Mouse (Mus musculus): ENCODE data around the gene Rab31. TPM values are rescaled to one million over a fixed set of nuclear protein-coding genes. Genes with fewer than 3 reads are reported as not detected.

Gene Rab31
- polyA plus RNA-seq, 1 experiment from 2014 or later = 75.5 TPM

DNA sequence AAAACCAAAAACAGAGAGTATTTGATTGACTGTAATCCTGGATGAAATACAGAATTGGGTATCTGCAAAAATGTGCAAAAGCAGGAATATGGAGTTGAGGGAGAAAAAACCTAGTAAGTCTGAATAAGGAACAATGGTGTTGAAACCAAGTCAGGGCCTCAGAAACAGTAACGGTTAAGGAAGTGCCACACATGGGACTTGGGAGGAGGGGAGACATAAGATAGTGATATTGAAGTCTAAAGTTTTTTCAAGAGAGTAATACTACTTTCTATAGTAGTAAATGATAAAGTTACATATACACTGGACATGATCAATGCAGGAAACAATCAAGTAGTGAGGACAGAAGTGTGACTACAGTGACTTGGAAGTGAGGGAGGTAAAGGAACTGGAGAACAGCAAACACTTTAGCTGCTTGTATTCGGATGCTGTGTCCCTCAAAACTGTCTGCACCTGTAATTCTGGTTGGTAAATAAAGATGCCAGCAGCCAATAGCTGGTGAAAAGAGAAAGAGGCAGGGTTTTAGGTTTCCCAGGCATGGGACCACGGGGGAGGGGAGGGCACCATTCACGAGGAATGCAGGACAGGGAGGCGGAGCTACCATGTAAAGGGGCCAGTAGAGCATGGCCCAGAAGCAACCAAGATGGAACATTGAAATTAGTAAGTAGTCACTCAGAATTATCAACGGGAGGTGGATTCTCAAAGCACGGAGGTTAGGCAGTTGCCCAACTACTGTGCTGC, 164.8 kb downstream of the Rab31 start:
- no peak overlapping the region for H3K4me2 ChIP-seq (replicated peaks)
- peaks cover 56% of the 10 kb centered on the region for H3K4me1 ChIP-seq
- no peak overlapping the region for H3K27ac ChIP-seq (replicated peaks)
- WGBS = 38% methylated on average over 7 of the region's 7 CpGs
- no peaks in the 10 kb centered on the region for H3K36me3 ChIP-seq
- no peaks in the 10 kb centered on the region for H3K27me3 ChIP-seq
- H3K9me3 ChIP-seq = no peaks in the 10 kb centered on the region
- H3K4me3 ChIP-seq = no peak overlapping the region
- ATAC-seq (replicated peaks) = no peak
- H3K9ac ChIP-seq (replicated peaks) = no peak overlapping the region

- Histone ChIP-seq H3K27me3 (no peaks in the 10 kb centered on the region), H3K36me3 (no peaks in the 10 kb centered on the region), H3K4me1 (peaks cover 50% of the 10 kb centered on the region), H3K4me3 (no peak overlapping the region), H3K9ac (replicated peaks) (no peak overlapping the region), H3K4me2 (replicated peaks) (no peak overlapping the region), H3K9me3 (no peaks in the 10 kb centered on the region), H3K27ac (replicated peaks) (no peak overlapping the region)
- 78% methylated on average over 4 of the region's 4 CpGs for WGBS
- ATAC-seq (replicated peaks) = no peak
Measured at GRCm38 (mm10) chr17:65606014-65606413, 166.5 kb downstream of the Rab31 start.

DNA sequence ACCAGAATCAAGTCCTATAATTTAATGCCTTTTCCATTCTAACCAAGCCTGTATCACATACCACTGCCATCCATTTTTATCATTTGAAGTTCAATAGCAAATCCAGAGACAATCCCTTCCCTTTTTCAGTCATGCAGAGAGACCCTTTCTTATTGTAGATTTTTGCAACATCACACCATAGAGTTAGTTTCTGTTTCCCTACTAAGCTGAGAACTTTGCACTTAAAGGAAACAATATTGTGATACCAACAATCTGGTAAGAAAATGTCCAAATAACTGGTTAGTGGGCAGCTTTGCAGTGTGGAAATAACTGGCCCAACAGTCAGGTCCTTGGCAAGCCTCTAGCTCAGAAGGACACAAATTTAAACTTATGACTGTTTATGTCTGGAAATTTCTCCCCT, 167.7 kb downstream of the Rab31 start:
- peaks cover 52% of the 10 kb centered on the region for H3K4me1 ChIP-seq
- no peaks in the 10 kb centered on the region for H3K36me3 ChIP-seq
- H3K9me3 ChIP-seq = no peaks in the 10 kb centered on the region
- no peak overlapping the region for H3K9ac ChIP-seq (replicated peaks)
- no peak overlapping the region for H3K4me3 ChIP-seq
- ATAC-seq (replicated peaks) = no peak
- no peaks in the 10 kb centered on the region for H3K27me3 ChIP-seq
- no peak overlapping the region for H3K27ac ChIP-seq (replicated peaks)
- H3K4me2 ChIP-seq (replicated peaks) = no peak overlapping the region

GRCm38 (mm10) chr17:65604315-65604714, 168.2 kb downstream of the Rab31 start:
- no peaks in the 10 kb centered on the region for H3K36me3 ChIP-seq
- no peaks in the 10 kb centered on the region for H3K27me3 ChIP-seq
- H3K4me2 ChIP-seq (replicated peaks) = no peak overlapping the region
- H3K4me3 ChIP-seq = no peak overlapping the region
- H3K4me1 ChIP-seq = peaks cover 46% of the 10 kb centered on the region
- no peak overlapping the region for H3K27ac ChIP-seq (replicated peaks)
- H3K9ac ChIP-seq (replicated peaks) = no peak overlapping the region
- no peaks in the 10 kb centered on the region for H3K9me3 ChIP-seq
- no peak for ATAC-seq (replicated peaks)

Other genes starting within 250 kb of the Rab31 start
- gene Tmem232, start 232.0 kb downstream of the Rab31 start, polyA plus RNA-seq (2015; fragmentation: Nextera tagmentation; extraction: Ambion mirVana) = 0.36 and 0.65 TPM in 2 replicates
- 248 and 258 TPM in 2 replicates for gene Vapa, start 159.2 kb downstream of the Rab31 start, polyA plus RNA-seq (2015; fragmentation: Nextera tagmentation; extraction: Ambion mirVana)
- gene Txndc2, start 130.6 kb downstream of the Rab31 start, polyA plus RNA-seq (2015; fragmentation: Nextera tagmentation; extraction: Ambion mirVana) = 0.15 TPM in 1 of 2 replicates, not detected in the other
- 43.4 and 45.2 TPM in 2 replicates for gene Ppp4r1, start 9.8 kb upstream of the Rab31 start, polyA plus RNA-seq (2015; fragmentation: Nextera tagmentation; extraction: Ambion mirVana)
- 57.5 and 61.3 TPM in 2 replicates for gene Ralbp1, start 113.0 kb upstream of the Rab31 start, polyA plus RNA-seq (2015; fragmentation: Nextera tagmentation; extraction: Ambion mirVana)
- 76.3 and 77.5 TPM in 2 replicates for gene Twsg1, start 178.5 kb upstream of the Rab31 start, polyA plus RNA-seq (2015; fragmentation: Nextera tagmentation; extraction: Ambion mirVana)

Measured in forebrain, embryonic 15.5 days (tissue).